Mouse (Mus musculus) brown adipose tissue, adult 24 weeks (tissue): ENCODE results near the gene Tanc2. TPM values are rescaled to one million over a fixed set of nuclear protein-coding genes. Genes with fewer than 3 reads are reported as not detected.

Experiments
- H3K27ac ChIP-seq: fragments of 200-500 bp; replicated peaks from 2 replicates; pipeline ENCODE4 v1.5.1; 2012; ENCODE audit warnings: low read depth, mild to moderate bottlenecking, low read length
- H3K4me1 ChIP-seq: fragments of 200-500 bp; 2 replicates; pipeline ENCODE4 v1.6.1; 2012; ENCODE audit warnings: low read length, mixed read lengths; ENCODE audit not compliant: control insufficient read depth, insufficient read depth, insufficient read length
- H3K4me3 ChIP-seq: fragments of 200-500 bp; 2 replicates; pipeline ENCODE4 v1.5.1; 2012; ENCODE audit warnings: low read depth, mild to moderate bottlenecking, low read length, moderate library complexity; ENCODE audit not compliant: insufficient read depth
- polyA plus RNA-seq: library from polyadenylated mRNA; stranded (reverse); fragments of >200 nt; gene quantifications from 2 replicates; pipeline ENCODE4 v1.2.4, GENCODE M21; 2012; ENCODE audit not compliant: missing spikeins, insufficient read depth, insufficient read length

The Tanc2 gene
- polyA plus RNA-seq, 1 experiment, result 6.9 TPM

DNA sequence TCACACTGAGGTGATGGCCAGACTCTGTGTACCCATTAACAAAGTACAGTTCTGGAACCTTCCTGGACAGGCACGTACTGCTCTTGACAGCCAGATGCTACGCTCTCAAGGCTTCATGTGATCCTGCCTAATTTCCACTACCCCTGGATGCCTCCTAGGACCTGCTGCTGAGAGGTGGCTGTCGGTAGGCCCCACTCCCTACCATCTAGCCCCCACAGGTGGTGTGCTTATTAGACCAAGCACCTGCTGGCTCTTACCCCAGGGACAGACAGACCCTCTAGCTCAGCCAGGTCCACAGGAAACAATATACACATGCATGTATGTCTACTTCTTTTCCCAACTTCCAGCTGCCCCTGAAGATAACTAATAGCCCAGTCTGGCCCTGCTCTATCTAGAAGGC is 347.2 kb downstream of the Tanc2 start:
- H3K27ac ChIP-seq, result no peak overlapping the region

DNA sequence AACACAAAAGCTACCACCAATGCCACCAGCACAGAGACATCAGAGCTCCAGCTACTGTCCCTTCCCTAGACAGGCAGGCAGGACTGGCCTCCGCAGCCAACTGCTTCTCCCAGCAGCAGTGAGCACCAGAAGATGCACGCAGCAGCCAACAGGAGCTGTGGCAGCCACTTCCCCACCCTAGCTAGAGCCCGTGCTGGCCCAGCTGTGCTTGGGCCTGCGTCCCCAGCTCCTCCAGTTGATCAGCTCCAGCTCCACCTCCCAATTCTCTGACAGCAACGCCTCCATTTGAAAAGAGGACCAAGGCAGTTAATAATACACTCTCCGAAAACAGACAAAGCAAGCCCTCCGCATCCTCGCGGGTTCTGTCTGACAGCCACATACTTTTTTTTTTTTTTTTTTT is 349.0 kb downstream of the Tanc2 start:
- Histone ChIP-seq H3K4me3 (no peak overlapping the region), H3K27ac (no peak overlapping the region), H3K4me1 (peaks cover 12% of the 10 kb centered on the region)

More for the DNA sequence above, 347.2 kb downstream of the Tanc2 start:
- no peak overlapping the region for H3K4me3 ChIP-seq
- peaks cover 12% of the 10 kb centered on the region for H3K4me1 ChIP-seq

GRCm38 (mm10) chr11:105941973-105942372 is 352.2 kb downstream of the Tanc2 start:
- no peak overlapping the region for H3K27ac ChIP-seq
- no peak overlapping the region for H3K4me3 ChIP-seq
- H3K4me1 ChIP-seq, result 0 out of 2 replicates have a peak, but pooled peaks cover 3% of the 10 kb centered on the region

GRCm38 (mm10) chr11:105943133-105944102 is 353.6 kb downstream of the Tanc2 start:
- H3K4me1 ChIP-seq, result peaks cover 3% of the 10 kb centered on the region; the same call in 1 of the 2 replicates
- H3K27ac ChIP-seq, result peak overlapping the region; percentile 98
- H3K4me3 ChIP-seq, result peak overlapping the region; percentile 68

DNA sequence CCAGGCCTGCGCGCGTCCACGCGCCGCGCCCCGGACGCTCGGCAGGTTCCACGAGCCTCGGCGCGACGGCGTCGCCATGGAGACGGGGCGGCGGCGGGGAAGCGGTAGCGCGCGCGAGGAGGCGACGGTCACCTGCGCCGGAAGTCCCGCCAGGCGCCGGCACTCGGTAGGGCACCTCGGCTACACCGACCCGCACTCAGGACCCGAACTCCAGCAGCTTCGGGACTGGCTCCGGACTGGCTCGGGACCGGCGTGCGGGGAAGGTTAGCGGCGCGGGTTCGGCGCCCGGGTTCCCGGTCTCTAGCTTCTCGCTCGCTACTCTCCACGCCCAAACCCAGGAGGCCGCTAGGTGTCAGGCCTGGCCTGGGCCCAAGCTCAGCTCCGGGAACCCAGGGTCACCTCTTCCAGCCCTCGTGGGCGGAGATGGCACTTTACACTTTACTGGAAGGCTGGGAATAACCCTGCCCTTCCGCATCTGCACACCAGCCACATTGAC is 354.4 kb downstream of the Tanc2 start:
- Histone ChIP-seq H3K4me3 (peak overlapping the region; percentile 68), H3K27ac (peak overlapping the region; percentile 98), H3K4me1 (peaks cover 3% of the 10 kb centered on the region; the same call in 1 of the 2 replicates)

GRCm38 (mm10) chr11:105944770-105945672 is 355.2 kb downstream of the Tanc2 start:
- peaks cover 3% of the 10 kb centered on the region; the same call in 1 of the 2 replicates for H3K4me1 ChIP-seq
- H3K27ac ChIP-seq, result peak overlapping the region; percentile 98
- H3K4me3 ChIP-seq, result peak overlapping the region; percentile 68

GRCm38 (mm10) chr11:105946694-105947154 is 356.9 kb downstream of the Tanc2 start:
- H3K27ac ChIP-seq, result no peak overlapping the region
- peaks cover 3% of the 10 kb centered on the region; the same call in 1 of the 2 replicates for H3K4me1 ChIP-seq

GRCm38 (mm10) chr11:105948255-105948654 is 358.5 kb downstream of the Tanc2 start:
- Histone ChIP-seq H3K4me3 (no peak overlapping the region), H3K4me1 (peaks cover 8% of the 10 kb centered on the region; the same call in 1 of the 2 replicates), H3K27ac (no peak overlapping the region)

More at GRCm38 (mm10) chr11:105946694-105947154, 356.9 kb downstream of the Tanc2 start:
- H3K4me3 ChIP-seq, result no peak overlapping the region

- H3K27ac ChIP-seq, result no peak overlapping the region
- H3K4me3 ChIP-seq, result no peak overlapping the region
- H3K4me1 ChIP-seq, result peaks cover 10% of the 10 kb centered on the region; the same call in 1 of the 2 replicates
These were observed 360.7 kb downstream of the Tanc2 start for GRCm38 (mm10) chr11:105950519-105950918.

- H3K4me1 ChIP-seq, result peaks cover 11% of the 10 kb centered on the region; the same call in 1 of the 2 replicates
- no peak overlapping the region for H3K4me3 ChIP-seq
- no peak overlapping the region for H3K27ac ChIP-seq
These were observed 361.8 kb downstream of the Tanc2 start for GRCm38 (mm10) chr11:105951601-105952044.

- H3K4me3 ChIP-seq, result no peak overlapping the region
- H3K4me1 ChIP-seq, result peaks cover 12% of the 10 kb centered on the region; the same call in 1 of the 2 replicates
- no peak overlapping the region for H3K27ac ChIP-seq
These were observed 362.3 kb downstream of the Tanc2 start for GRCm38 (mm10) chr11:105952111-105952510.

DNA sequence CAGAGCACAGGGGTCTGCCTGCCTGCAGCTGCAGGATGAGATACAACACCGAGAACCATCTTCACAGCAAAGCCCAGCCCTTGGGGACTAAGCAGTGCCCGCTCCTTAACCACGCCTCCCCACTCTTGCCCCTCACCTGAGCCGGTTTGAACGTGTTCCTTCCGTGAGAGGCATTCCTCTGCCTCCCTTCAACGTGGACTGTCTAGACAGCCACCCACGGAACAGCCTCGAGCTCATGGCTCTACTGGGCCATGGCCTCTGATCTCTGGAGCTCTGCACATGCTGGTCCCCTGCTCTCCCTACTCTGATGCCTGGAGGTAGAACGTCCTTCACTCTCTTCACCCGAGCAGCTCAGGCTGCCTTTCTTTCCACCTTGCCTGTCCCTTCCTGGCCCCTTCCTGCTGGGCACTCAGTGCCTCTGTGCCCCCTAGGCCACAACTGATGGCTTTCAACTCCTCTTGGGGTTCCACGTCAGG is 363.2 kb downstream of the Tanc2 start, which contains the start of gene Cyb561:
TSS of gene Cyb561 (minus strand) at position 426 of the 476 bp plus-strand sequence.
- no peak within 1 kb of the TSS for H3K4me3 ChIP-seq
- H3K27ac ChIP-seq, result no peak within 1 kb of the TSS
- H3K4me1 ChIP-seq, result peaks cover 16% of the 10 kb centered on the region

- H3K4me1 ChIP-seq, result peaks cover 16% of the 10 kb centered on the region
- no peak overlapping the region for H3K27ac ChIP-seq
These were observed 363.6 kb downstream of the Tanc2 start for GRCm38 (mm10) chr11:105953402-105953801.

DNA sequence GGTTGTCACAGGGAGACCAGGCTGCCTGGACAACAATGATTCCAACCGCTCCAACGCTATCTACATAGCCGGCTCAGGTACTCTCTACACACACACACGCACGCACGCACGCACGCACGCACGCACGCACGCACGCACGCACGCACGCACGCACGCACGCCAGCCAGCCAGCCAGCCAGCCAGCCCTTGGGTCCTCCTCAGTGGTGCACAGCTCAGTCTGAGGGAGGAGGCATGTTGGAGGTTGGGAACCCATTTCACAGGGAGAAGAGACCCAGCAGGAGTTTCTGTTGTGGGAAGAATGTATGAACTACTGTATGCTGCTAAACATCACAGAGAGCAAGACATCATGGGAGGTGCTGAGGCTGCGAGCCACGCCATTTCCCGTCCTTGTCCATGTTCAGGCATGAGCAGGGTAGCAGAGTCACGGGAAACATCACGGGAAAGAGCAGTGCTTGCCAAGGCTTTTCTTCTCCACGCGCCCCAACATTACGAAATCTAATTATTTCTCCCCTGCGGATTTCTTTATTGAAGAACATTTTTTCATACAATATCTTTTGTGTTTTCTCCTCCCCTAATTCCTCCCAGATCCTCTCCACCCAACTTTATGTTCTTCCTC is 366.1 kb downstream of the Tanc2 start:
- H3K4me3 ChIP-seq, result no peak overlapping the region
- peaks cover 16% of the 10 kb centered on the region for H3K4me1 ChIP-seq
- H3K27ac ChIP-seq, result no peak overlapping the region

More at GRCm38 (mm10) chr11:105953402-105953801, 363.6 kb downstream of the Tanc2 start:
- no peak overlapping the region for H3K4me3 ChIP-seq
